ENCODE assay signal across 11 mouse cellular contexts in the genomic region with DNA sequence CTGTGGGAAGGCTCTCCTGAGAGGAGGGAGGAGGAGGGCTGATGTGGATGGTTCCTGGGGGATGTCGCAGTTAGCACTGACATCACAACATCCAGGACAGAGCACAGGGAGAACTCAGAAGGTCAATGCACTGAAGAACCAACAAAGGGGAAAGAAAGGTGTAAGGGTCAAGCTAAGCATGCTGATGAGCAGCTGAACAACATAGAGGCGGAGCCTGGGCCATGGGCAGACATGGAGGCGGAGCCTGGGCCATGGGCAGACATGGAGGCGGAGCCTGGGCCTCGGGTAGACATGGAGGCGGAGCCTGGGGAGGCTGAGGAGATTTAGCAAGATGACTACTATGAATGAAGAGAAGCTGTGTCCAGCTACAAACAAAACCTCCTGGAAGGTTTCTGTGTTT. TPM values are rescaled to one million over a fixed set of nuclear protein-coding genes. Genes with fewer than 3 reads are reported as not detected.
DNase-seq lines count a peak whose midpoint lies in the region; ATAC-seq and TF ChIP-seq lines count a peak whose summit lies in the region.
"Had no signal": no experiment of that assay in that cellular context is flagged by ENCODE, and none has a peak within 500 bp of the region (broad histone marks: within the 10 kb centered on the region; RNA-seq: fewer than 3 reads in every experiment).

No protein-coding gene starts in this region.

- H3K27me3 ChIP-seq in hindbrain, postnatal 0 days (ENCODE audit: insufficient read depth, low read length) = no peaks in the 10 kb centered on the region
- no peaks in the 10 kb centered on the region for H3K27me3 ChIP-seq in hindbrain, embryonic 16.5 days (replicated peaks; ENCODE audit: control insufficient read depth, insufficient read depth, low read length)
- no peaks in the 10 kb centered on the region for H3K27me3 ChIP-seq in liver, embryonic 13.5 days
- H3K27me3 ChIP-seq: neural tube, embryonic 12.5 days had no signal

- no peak overlapping the region for H3K4me3 ChIP-seq in hindbrain, postnatal 0 days (ENCODE audit: low read length)
- no peak overlapping the region for H3K4me3 ChIP-seq in hindbrain, embryonic 16.5 days (ENCODE audit: low read length)
- no peak overlapping the region for H3K4me3 ChIP-seq in liver, embryonic 13.5 days (replicated peaks)
- H3K4me3 ChIP-seq: neural tube, embryonic 12.5 days had no signal

- peak; percentile 50; the same call in 1 of the 2 replicates for ATAC-seq in hindbrain, postnatal 0 days
- ATAC-seq in hindbrain, embryonic 16.5 days = no peak
- ATAC-seq in liver, embryonic 13.5 days (ENCODE audit: low read depth) = peak; percentile 76
- ATAC-seq: forebrain, embryonic 14.5 days had no signal

- H3K36me3 ChIP-seq in hindbrain, postnatal 0 days (ENCODE audit: insufficient read depth, low read length) = no peaks in the 10 kb centered on the region
- no peaks in the 10 kb centered on the region for H3K36me3 ChIP-seq in hindbrain, embryonic 16.5 days (ENCODE audit: control insufficient read depth, insufficient read depth, low read length)
- H3K36me3 ChIP-seq in liver, embryonic 13.5 days = peaks cover 55% of the 10 kb centered on the region
- H3K36me3 ChIP-seq: neural tube, embryonic 12.5 days had no signal

- no peak for TF ChIP-seq CTCF in hindbrain, postnatal 0 days (IDR thresholded peaks at IDR 0.05; ENCODE audit: low read depth)

- H3K4me2 ChIP-seq in hindbrain, postnatal 0 days (ENCODE audit: low read depth, low read length) = no peak overlapping the region
- H3K4me2 ChIP-seq in hindbrain, embryonic 16.5 days (ENCODE audit: low read length) = no peak overlapping the region
- no peak overlapping the region for H3K4me2 ChIP-seq in liver, embryonic 13.5 days
- H3K4me2 ChIP-seq: neural tube, embryonic 12.5 days had no signal

- H3K9me3 ChIP-seq in hindbrain, postnatal 0 days (ENCODE audit: low read length) = no peaks in the 10 kb centered on the region
- H3K9me3 ChIP-seq in hindbrain, embryonic 16.5 days (ENCODE audit: control insufficient read depth, low read length) = no peaks in the 10 kb centered on the region
- H3K9me3 ChIP-seq in liver, embryonic 13.5 days (replicated peaks) = peaks cover under 1% of the 10 kb centered on the region
- H3K9me3 ChIP-seq: neural tube, embryonic 12.5 days had no signal

- no peaks in the 10 kb centered on the region for H3K4me1 ChIP-seq in hindbrain, postnatal 0 days (ENCODE audit: insufficient read depth, low read length)
- no peaks in the 10 kb centered on the region for H3K4me1 ChIP-seq in hindbrain, embryonic 16.5 days (ENCODE audit: control insufficient read depth, insufficient read depth, low read depth, low read length)
- H3K4me1 ChIP-seq in liver, embryonic 13.5 days (replicated peaks) = peaks cover 71% of the 10 kb centered on the region
- H3K4me1 ChIP-seq: neural tube, embryonic 12.5 days had no signal

- DNase-seq in hindbrain, postnatal 0 days (ENCODE audit: low spot score) = no peak
- DNase-seq in 416B (ENCODE audit: low read depth) (peak; percentile 75), ZHBTc4 (ENCODE audit: low read depth, low spot score) (peak; percentile 82)
- DNase-seq in liver, embryonic 13.5 days = peak; percentile 73
- no peak for DNase-seq in right cerebral cortex, postnatal 14 days
- no peak for DNase-seq in layer of hippocampus, postnatal 25 days (ENCODE audit: extremely low spot score in 1 of 2, low spot score in 1 of 2)
- no peak for DNase-seq in layer of hippocampus, adult 9-11 months
- DNase-seq: cerebellum, adult 9-10 months had no signal

- no peak overlapping the region for H3K27ac ChIP-seq in hindbrain, postnatal 0 days
- no peak overlapping the region for H3K27ac ChIP-seq in hindbrain, embryonic 16.5 days (ENCODE audit: low read depth, low read length)
- H3K27ac ChIP-seq in liver, embryonic 13.5 days = peak overlapping the region; percentile 78
- H3K27ac ChIP-seq: neural tube, embryonic 12.5 days had no signal

- 88% methylated on average over 6 of the region's 6 CpGs for WGBS in hindbrain, postnatal 0 days
- WGBS in hindbrain, embryonic 16.5 days = 81% methylated on average over 6 of the region's 6 CpGs
- WGBS in liver, embryonic 13.5 days (ENCODE audit: insufficient replicate concordance) = 73% methylated on average over 6 of the region's 6 CpGs

- H3K9ac ChIP-seq in hindbrain, postnatal 0 days (replicated peaks; ENCODE audit: low read length) = no peak overlapping the region
- no peak overlapping the region for H3K9ac ChIP-seq in hindbrain, embryonic 16.5 days (ENCODE audit: low read depth, low read length)
- H3K9ac ChIP-seq in liver, embryonic 13.5 days = peak overlapping the region; percentile 8; the same call in 1 of the 2 replicates
- H3K9ac ChIP-seq: neural tube, embryonic 12.5 days had no signal

RNA-seq across cellular contexts. Expression of gene Endod1, which starts 17.8 kb away (rescaled TPM):
- 85.8 and 94.7 TPM in 2 replicates for total RNA-seq in hindbrain, postnatal 0 days (2014; rRNA removed)
- polyA plus RNA-seq in hindbrain, postnatal 0 days (2015; fragmentation: Nextera tagmentation; extraction: Ambion mirVana) = 40.1 and 41.1 TPM in 2 replicates
- 42.9 and 44.9 TPM in 2 replicates for polyA plus RNA-seq in hindbrain, embryonic 16.5 days (2015; fragmentation: Nextera tagmentation; extraction: Ambion mirVana)
- polyA plus RNA-seq in liver, embryonic 13.5 days (2015; fragmentation: Nextera tagmentation; extraction: Ambion mirVana) = 37.8 and 40.4 TPM in 2 replicates
- 10 to 100 TPM; 62.7 to 74.4 TPM for total RNA-seq in layer of hippocampus, postnatal 25 days (2021)

Comparison
In these comparisons a context has a peak if more than half of its experiments do, and no peak if none do; other contexts are left out.
1. DNase-seq: peak in 416B (single experiment), ZHBTc4 (single experiment) and liver, embryonic 13.5 days (single experiment); none in hindbrain, postnatal 0 days (single experiment), right cerebral cortex, postnatal 14 days (single experiment), layer of hippocampus, postnatal 25 days (0 of 2) and layer of hippocampus, adult 9-11 months (single experiment).